In genomic region chr13:45778171-45778570, GRCm38 (mm10) we compare ENCODE assay signal across 14 mouse cellular contexts.
DNase-seq lines count a peak whose midpoint lies in the region; ATAC-seq and TF ChIP-seq lines count a peak whose summit lies in the region.
"Had no signal": no experiment of that assay in that cellular context is flagged by ENCODE, and none has a peak within 500 bp of the region (broad histone marks: within the 10 kb centered on the region; RNA-seq: fewer than 3 reads in every experiment).

No protein-coding gene starts in this region.

- TF ChIP-seq POLR2A in brain, embryonic 14.5 days (IDR thresholded peaks at IDR 0.05; ENCODE audit: borderline replicate concordance, extremely low read depth, insufficient read depth, insufficient read length, poor library complexity, severe bottlenecking), result no peak
- TF ChIP-seq POLR2A in limb, embryonic 14.5 days (IDR thresholded peaks at IDR 0.05; ENCODE audit: borderline replicate concordance, extremely low read depth, insufficient read depth, insufficient read length), result no peak

- no peak for ATAC-seq in hindbrain, embryonic 16.5 days
- ATAC-seq in embryonic facial prominence, embryonic 15.5 days (ENCODE audit: insufficient number of reproducible peaks, low FRiP score, low TSS enrichment, low read depth), result no peak
- ATAC-seq in limb, embryonic 14.5 days (ENCODE audit: low FRiP score, low read depth), result no peak; the same call in 1 of the 2 replicates
- no peak for ATAC-seq in liver, postnatal 0 days

- no peak overlapping the region for H3K9ac ChIP-seq in hindbrain, embryonic 16.5 days (ENCODE audit: low read depth, low read length)
- no peak overlapping the region for H3K9ac ChIP-seq in embryonic facial prominence, embryonic 15.5 days
- H3K9ac ChIP-seq in limb, embryonic 14.5 days (ENCODE audit: low read depth, low read length, severe bottlenecking), result no peak overlapping the region
- H3K9ac ChIP-seq in liver, postnatal 0 days (replicated peaks), result no peak overlapping the region
- H3K9ac ChIP-seq: heart, embryonic 13.5 days; neural tube, embryonic 12.5 days had no signal

- 51% methylated on average over 9 of the region's 9 CpGs for WGBS in hindbrain, embryonic 10.5 days
- WGBS in hindbrain, embryonic 16.5 days, result 38% methylated on average over 9 of the region's 9 CpGs
- WGBS in embryonic facial prominence, embryonic 15.5 days, result 14% methylated on average over 9 of the region's 9 CpGs
- 17% methylated on average over 9 of the region's 9 CpGs for WGBS in limb, embryonic 14.5 days
- 55% methylated on average over 9 of the region's 9 CpGs for WGBS in liver, postnatal 0 days (ENCODE audit: insufficient replicate concordance)

- no peaks in the 10 kb centered on the region for H3K27me3 ChIP-seq in hindbrain, embryonic 10.5 days (ENCODE audit: insufficient read depth, poor library complexity, severe bottlenecking)
- H3K27me3 ChIP-seq in hindbrain, embryonic 16.5 days (replicated peaks; ENCODE audit: control insufficient read depth, insufficient read depth, low read length), result no peaks in the 10 kb centered on the region
- H3K27me3 ChIP-seq in embryonic facial prominence, embryonic 15.5 days, result no peaks in the 10 kb centered on the region
- no peaks in the 10 kb centered on the region for H3K27me3 ChIP-seq in limb, embryonic 14.5 days (ENCODE audit: control insufficient read depth, insufficient read depth, low read length)
- no peaks in the 10 kb centered on the region for H3K27me3 ChIP-seq in liver, postnatal 0 days (ENCODE audit: insufficient read depth, low read length)
- H3K27me3 ChIP-seq: heart, embryonic 13.5 days; neural tube, embryonic 12.5 days had no signal

- TF ChIP-seq CTCF in brain, embryonic 14.5 days (IDR thresholded peaks at IDR 0.05; ENCODE audit: borderline replicate concordance, extremely low read depth, insufficient read depth, insufficient read length), result no peak
- TF ChIP-seq CTCF in liver, postnatal 0 days (IDR thresholded peaks at IDR 0.05; ENCODE audit: low read depth), result no peak

- no peak overlapping the region for H3K4me3 ChIP-seq in hindbrain, embryonic 10.5 days
- no peak overlapping the region for H3K4me3 ChIP-seq in hindbrain, embryonic 16.5 days (ENCODE audit: low read length)
- H3K4me3 ChIP-seq in embryonic facial prominence, embryonic 15.5 days (replicated peaks), result no peak overlapping the region
- no peak overlapping the region for H3K4me3 ChIP-seq in limb, embryonic 14.5 days (replicated peaks; ENCODE audit: low read length)
- H3K4me3 ChIP-seq in liver, postnatal 0 days (ENCODE audit: low read depth, low read length), result no peak overlapping the region
- H3K4me3 ChIP-seq: heart, embryonic 13.5 days; layer of hippocampus, adult 2 months; neural tube, embryonic 12.5 days had no signal

- no peak for DNase-seq in hindbrain, embryonic 10.5 days (ENCODE audit: low spot score)
- peak; percentile 65 for DNase-seq in brain, embryonic 14.5 days (ENCODE audit: low read depth)
- DNase-seq in limb, embryonic 14.5 days (ENCODE audit: low spot score), result peak; percentile 41
- DNase-seq in liver, postnatal 0 days, result no peak
- no peak for DNase-seq in heart, postnatal 36 days
- no peak for DNase-seq in c-Kit-positive CD71-positive TER-119-positive erythroid progenitor cells, embryonic 14.5 days (ENCODE audit: low spot score)
- DNase-seq: liver; right cerebral cortex, postnatal 25 days had no signal

- H3K9me3 ChIP-seq in hindbrain, embryonic 10.5 days, result no peaks in the 10 kb centered on the region
- H3K9me3 ChIP-seq in hindbrain, embryonic 16.5 days (ENCODE audit: control insufficient read depth, low read length), result 0 out of 2 replicates have a peak, but pooled peaks cover 3% of the 10 kb centered on the region
- no peaks in the 10 kb centered on the region for H3K9me3 ChIP-seq in embryonic facial prominence, embryonic 15.5 days (replicated peaks)
- no peaks in the 10 kb centered on the region for H3K9me3 ChIP-seq in limb, embryonic 14.5 days (ENCODE audit: control insufficient read depth, low read length)
- no peaks in the 10 kb centered on the region for H3K9me3 ChIP-seq in liver, postnatal 0 days (ENCODE audit: low read length)
- H3K9me3 ChIP-seq: neural tube, embryonic 12.5 days had no signal

- no peak for TF ChIP-seq EP300 in liver, postnatal 0 days (IDR thresholded peaks at IDR 0.05; ENCODE audit: low read depth)

- H3K4me2 ChIP-seq in hindbrain, embryonic 16.5 days (ENCODE audit: low read length), result no peak overlapping the region
- no peak overlapping the region for H3K4me2 ChIP-seq in embryonic facial prominence, embryonic 15.5 days (replicated peaks)
- no peak overlapping the region for H3K4me2 ChIP-seq in limb, embryonic 14.5 days (replicated peaks; ENCODE audit: low read depth, low read length, severe bottlenecking)
- H3K4me2 ChIP-seq in liver, postnatal 0 days (ENCODE audit: low read depth, low read length), result no peak overlapping the region
- H3K4me2 ChIP-seq: heart, embryonic 13.5 days; neural tube, embryonic 12.5 days had no signal

- intact Hi-C loops in heart, postnatal 36 days (cut with DNase I), result no loop called here

- 0 out of 2 replicates have a peak overlapping the region, but pooled peaks have one; percentile 40 for H3K27ac ChIP-seq in hindbrain, embryonic 10.5 days
- no peak overlapping the region for H3K27ac ChIP-seq in hindbrain, embryonic 16.5 days (ENCODE audit: low read depth, low read length)
- H3K27ac ChIP-seq in embryonic facial prominence, embryonic 15.5 days (replicated peaks), result 0 out of 2 replicates have a peak overlapping the region, but pooled peaks have one; percentile 8
- peak overlapping the region; percentile 53 for H3K27ac ChIP-seq in limb, embryonic 14.5 days (replicated peaks; ENCODE audit: low read depth, low read length)
- no peak overlapping the region for H3K27ac ChIP-seq in liver, postnatal 0 days (ENCODE audit: low read depth)
- H3K27ac ChIP-seq: heart, embryonic 13.5 days; layer of hippocampus, adult 2 months; macrophage; neural tube, embryonic 12.5 days had no signal

- H3K4me1 ChIP-seq in hindbrain, embryonic 10.5 days (replicated peaks), result peaks cover 6% of the 10 kb centered on the region; the same call in 1 of the 2 replicates
- H3K4me1 ChIP-seq in hindbrain, embryonic 16.5 days (ENCODE audit: control insufficient read depth, insufficient read depth, low read depth, low read length), result peaks cover 7% of the 10 kb centered on the region; the same call in 1 of the 2 replicates
- H3K4me1 ChIP-seq in embryonic facial prominence, embryonic 15.5 days, result no peaks in the 10 kb centered on the region
- peaks cover 12% of the 10 kb centered on the region; the same call in 1 of the 2 replicates for H3K4me1 ChIP-seq in limb, embryonic 14.5 days (ENCODE audit: control insufficient read depth, insufficient read depth, low read length)
- H3K4me1 ChIP-seq in liver, postnatal 0 days (ENCODE audit: insufficient read depth), result no peaks in the 10 kb centered on the region

- no peaks in the 10 kb centered on the region for H3K36me3 ChIP-seq in hindbrain, embryonic 10.5 days
- no peaks in the 10 kb centered on the region for H3K36me3 ChIP-seq in hindbrain, embryonic 16.5 days (ENCODE audit: control insufficient read depth, insufficient read depth, low read length)
- H3K36me3 ChIP-seq in embryonic facial prominence, embryonic 15.5 days, result no peaks in the 10 kb centered on the region
- no peaks in the 10 kb centered on the region for H3K36me3 ChIP-seq in limb, embryonic 14.5 days (ENCODE audit: control insufficient read depth, insufficient read depth, low read length)
- H3K36me3 ChIP-seq in liver, postnatal 0 days (replicated peaks; ENCODE audit: insufficient read depth, low read length), result 0 out of 2 replicates have a peak, but pooled peaks cover 7% of the 10 kb centered on the region
- H3K36me3 ChIP-seq: neural tube, embryonic 12.5 days had no signal

Comparison
In these comparisons a context has a peak if more than half of its experiments do, and no peak if none do; other contexts are left out.
1. H3K27ac ChIP-seq: peak in hindbrain, embryonic 10.5 days (single experiment), embryonic facial prominence, embryonic 15.5 days (single experiment) and limb, embryonic 14.5 days (single experiment); none in hindbrain, embryonic 16.5 days (single experiment) and liver, postnatal 0 days (single experiment).
2. DNase-seq: peak in brain, embryonic 14.5 days (single experiment) and limb, embryonic 14.5 days (single experiment); none in hindbrain, embryonic 10.5 days (single experiment), liver, postnatal 0 days (single experiment), heart, postnatal 36 days (0 of 2) and c-Kit-positive CD71-positive TER-119-positive erythroid progenitor cells, embryonic 14.5 days (single experiment).